Mouse (Mus musculus) layer of hippocampus, adult 9-10 months (tissue): ENCODE results near the gene Kif1bp.
A peak's percentile ranks its signal among the peaks of the same experiment; 100 is the strongest.

Experiments used
- DNase-seq: peaks from one replicate; pipeline ENCODE4 v3.0.0; 2022; ENCODE audit warnings: low spot score

The Kif1bp gene

DNA sequence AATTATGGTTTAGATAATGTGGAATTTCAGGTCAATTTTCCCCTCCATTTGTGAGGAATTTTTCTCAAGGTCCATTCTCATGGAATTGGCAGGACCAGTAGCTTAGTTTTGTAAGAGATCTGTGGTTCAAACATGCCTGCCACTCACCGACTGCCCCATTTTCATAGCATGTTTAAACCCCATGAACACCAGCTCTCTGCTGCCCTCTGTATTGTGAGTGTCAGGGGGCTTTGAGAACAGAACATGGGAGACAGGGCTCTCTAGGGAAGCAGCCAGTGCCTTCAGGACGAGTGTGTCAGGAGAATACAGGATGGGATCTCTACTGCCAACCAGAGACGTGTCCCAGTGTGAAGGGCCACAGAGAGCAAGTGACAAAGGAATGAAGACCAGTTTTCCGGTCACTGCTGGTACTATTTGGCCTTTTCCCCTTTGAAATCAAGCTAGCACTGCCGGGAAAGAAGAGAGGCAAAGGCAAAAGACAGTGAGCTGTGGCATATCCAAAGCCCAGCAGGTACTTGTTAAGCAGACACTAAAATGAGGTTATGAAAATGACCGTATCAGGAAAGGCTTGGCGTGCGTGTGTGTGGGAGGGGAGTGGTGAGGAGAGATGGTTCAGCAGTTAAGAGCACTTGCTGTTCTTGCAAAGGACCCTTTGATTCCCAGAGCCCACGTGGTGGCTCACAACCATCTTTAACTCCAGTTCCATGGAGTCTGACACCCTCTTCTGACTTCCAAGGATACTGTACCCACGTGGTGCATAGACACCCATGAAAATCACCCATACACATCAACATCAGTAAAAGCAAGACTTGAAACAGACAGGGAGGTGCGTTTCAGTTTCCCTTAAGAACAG is 22.3 kb downstream of the Kif1bp start:
- DNase-seq, result no peak

DNA sequence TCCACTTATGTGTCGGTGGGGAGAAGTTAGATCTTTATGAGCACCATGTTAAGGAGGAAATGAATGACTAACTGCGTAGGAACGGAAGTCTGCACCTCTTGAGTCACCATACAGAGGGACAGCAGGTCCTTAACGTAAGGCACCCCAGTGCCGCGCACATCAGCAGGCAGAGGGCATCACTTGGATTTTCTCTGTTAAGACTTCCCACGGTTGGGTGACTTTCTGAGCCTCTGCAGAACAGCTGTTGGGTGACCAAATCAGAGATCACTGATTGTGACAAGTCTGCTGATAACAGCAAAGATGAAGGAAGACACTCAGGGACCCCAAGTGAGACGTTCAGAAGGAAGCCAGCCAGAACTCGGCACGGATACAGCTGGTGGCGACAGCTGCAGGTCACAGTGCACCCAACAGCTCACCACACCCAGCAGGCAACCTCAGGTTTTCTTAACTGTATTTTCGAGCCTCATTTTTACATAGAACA is 24.6 kb downstream of the Kif1bp start:
- DNase-seq, result no peak

DNA sequence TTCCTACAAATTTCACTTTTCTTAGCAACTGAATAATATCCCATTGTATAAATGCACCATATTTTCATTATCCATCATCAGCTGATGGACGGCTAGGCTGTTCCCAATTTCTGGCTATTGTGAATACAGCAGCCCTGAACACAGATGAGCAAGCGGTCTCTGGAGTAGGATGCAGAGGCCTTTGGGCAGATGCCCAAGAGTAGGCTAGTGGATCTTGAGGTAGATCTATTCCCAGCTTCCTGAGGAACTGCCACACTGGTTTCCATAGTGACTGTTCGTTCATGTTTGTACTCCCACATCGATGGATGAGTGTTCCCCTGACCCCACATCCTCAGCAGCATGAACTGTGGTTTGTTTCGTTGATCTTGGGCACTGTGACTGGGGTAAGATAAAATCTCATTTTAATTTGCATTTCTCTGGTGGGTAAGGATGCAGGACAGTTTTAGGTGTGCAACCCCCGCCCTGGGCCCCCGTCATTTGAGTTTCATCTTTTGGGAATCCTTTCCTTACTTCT is 27.4 kb downstream of the Kif1bp start:
- DNase-seq, result no peak

DNA sequence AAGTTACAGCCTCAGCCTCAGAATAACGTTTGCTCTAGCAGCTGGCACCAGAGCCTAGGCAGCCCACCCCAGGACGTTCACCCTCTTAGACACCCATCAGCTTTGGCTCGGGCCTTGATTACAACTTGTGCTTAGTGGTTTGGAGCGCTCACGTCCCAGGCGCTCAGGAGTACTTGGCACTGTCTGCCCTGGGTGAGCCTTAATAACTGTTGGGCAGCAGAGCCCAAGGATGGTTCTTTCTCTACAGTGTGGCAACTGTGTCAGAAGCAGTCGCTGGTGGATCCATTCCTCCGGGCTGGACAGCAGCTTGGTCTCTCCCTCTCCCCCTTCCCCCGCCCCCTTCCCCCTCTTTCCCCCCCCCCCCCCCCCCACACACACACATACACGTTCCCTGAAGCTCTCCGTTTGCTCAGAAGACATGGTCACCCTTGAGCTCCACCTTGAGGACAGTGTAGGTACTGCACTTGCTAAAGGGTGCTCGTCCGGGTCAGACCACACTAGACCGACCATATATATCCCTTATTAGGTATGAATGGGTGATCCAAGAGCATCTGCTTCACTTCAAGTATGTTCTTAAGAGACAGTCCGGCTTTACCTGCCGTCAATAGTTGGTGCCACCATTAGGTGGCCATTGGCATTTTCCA is 28.6 kb downstream of the Kif1bp start:
- DNase-seq, result peak; percentile 39

DNA sequence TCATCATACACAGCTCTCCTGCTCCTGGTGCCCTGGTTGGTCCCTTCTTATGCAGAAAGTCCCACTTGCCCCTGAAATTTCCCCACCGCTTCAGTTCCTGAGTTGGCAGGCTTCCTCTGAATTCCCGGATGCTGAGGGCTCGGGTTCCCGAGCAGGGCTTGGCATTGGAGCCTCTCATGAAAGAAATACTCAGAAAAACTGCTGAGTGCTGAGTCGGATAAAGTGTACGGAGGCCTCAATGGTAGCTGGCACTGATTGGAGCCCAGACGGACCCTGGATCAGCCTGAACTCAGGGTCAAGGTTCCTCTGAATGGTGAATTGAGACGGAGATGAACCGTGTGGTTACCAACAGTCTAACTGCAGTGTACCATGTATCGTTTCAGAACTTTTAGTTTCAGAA is 31.8 kb downstream of the Kif1bp start:
- no peak for DNase-seq

DNA sequence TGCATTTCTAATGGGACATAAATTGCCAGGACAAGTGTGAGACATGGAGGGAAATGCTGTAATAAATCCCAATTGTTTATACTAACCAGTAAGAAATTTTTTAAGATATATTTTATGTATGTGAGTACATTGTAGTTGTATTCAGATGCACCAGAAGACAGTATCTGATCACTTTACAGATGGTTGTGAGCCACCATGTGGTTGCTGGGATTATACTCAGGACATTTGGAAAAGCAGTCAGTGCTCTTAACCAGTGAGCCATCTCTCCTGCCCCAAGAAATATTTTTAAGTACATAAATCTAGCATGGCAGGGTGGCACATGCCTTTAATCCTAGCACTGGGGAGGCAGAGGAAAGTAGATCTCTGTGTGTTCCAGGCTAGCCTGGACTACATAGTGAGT is 32.5 kb downstream of the Kif1bp start:
- DNase-seq, result no peak

DNA sequence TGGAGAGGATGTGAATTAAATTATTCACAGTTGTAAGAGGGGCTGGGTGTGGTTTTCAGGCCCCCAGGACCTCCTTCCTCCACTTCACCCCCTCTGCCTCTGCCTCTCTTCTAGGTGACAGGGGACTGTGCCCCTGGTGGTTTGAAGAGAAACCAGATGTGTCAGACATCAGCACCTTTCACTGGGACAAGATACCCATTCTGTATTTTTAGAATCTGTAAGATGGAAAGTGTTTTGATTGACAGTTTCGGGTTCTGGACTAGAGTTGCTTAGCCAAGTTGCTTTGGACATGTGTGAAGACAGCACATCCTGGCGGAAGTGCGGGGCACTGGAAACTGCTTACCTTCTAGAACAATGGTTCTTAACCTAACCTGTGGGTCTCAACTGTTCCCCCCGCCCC is 33.9 kb downstream of the Kif1bp start:
- no peak for DNase-seq

DNA sequence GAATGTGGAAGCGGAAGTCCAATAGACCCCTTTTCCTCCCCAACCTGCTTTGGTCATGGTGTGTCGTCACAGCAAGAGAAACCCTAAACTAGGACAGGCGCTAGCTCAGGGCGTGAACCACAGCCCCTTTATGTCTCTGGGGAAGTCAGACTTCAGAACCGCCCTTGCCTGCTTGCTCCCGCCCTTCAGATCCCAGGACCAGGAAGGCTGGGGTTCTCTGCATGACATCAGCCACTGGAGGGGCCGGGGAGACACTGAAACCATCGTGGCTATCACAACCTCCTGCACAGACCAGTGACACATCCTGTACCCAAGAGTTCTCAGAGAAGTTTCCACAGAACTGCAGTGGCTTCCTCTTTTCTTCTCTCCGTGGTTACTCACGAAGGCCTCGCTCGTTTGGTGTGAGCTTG is 34.9 kb downstream of the Kif1bp start:
- DNase-seq, result no peak

DNA sequence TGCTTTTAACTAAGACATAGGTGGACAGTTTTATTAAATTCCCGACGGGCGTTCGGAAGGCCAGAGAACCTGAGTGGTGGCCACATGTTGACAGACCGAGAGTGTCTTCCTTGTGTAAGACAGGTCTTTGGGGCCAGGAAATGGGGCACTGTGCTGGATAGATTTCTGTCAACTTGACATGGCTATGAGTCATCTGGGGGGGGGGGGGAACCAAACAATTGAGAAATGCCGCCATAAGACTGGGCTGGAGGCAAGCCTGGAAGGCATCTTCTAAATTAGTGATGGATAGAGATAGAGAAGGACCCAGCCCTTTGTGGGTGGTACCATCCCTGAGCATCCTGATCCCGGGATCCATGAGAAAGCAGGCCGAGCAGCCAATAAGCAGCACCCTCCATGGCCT is 35.3 kb downstream of the Kif1bp start:
- DNase-seq, result no peak

DNA sequence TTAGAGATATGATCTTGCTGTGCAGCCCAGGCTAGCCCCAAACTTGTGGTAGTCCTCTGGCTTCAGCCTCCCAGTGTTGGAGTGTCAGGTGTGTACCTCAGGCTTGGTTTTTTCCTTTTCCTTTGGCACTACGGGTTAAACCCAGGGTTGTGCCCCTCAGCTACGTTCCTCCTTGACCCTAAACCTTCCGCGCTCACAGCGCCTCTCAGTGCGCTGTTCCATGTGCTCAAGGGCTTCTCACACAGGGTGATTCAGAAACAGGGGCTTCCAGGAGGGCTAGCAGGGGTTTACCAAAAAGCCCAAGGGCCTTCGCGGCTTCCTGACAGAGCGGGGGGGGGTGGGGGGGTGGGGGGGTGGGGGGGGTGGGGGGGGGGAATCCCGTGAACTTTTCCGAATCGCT is 35.8 kb downstream of the Kif1bp start:
- DNase-seq, result no peak

DNA sequence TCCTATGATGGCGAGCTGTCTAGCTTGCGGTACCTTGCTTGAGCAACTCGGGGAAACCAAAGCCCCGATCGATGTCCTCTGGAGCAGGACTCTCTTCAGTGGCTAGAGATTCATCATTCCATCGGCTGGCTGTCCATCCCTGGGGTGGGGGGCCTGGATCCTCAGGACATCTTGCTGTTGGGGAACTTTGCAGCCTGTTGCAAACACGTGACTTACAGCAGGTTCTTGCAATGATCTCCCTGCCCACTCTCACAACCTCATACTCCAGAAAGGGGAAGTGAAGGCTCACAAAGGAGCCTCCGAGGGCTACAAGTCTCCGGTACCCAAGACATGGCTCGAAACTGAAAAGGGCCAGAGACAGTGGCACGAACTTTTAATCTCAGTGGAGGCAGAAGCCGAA is 36.8 kb downstream of the Kif1bp start:
- no peak for DNase-seq

DNA sequence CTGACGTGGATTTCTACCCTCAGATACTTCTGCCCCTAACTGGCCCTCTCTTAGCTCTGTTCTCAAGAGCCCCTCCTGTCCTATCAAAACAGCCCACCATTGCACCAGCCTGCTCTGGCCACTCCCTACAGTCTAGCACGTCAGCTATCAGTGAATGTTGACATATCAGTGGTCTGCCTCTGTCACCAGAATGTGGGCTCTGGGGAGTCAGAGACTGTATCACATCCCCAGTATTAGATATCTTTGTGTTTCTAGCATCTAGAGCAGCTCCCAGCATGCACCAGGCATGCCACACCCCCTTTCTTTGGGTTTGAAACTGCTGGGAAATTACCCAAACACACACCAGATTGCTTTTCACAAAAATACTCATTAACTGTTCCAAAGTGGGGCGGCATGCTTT is 37.5 kb downstream of the Kif1bp start:
- DNase-seq, result no peak

DNA sequence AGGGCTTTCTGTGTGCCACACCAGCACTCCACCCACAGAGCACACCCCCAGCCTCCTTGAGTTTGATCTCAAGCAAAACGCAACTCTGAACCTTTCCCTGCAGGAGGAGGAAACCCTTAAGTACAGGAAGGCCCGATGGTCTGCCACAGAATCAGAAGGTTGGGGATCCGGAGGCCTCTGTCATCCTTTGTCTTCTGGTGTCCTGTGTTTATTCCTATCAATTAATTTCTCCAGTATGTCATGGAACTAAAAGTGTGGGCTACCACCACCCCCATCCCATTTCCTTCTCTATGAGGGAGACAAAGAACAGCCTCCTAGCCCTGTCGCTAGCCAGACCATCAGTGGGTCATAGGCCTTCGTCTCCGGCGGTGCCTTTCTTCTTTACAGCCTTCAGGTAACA is 43.7 kb downstream of the Kif1bp start:
- no peak for DNase-seq

DNA sequence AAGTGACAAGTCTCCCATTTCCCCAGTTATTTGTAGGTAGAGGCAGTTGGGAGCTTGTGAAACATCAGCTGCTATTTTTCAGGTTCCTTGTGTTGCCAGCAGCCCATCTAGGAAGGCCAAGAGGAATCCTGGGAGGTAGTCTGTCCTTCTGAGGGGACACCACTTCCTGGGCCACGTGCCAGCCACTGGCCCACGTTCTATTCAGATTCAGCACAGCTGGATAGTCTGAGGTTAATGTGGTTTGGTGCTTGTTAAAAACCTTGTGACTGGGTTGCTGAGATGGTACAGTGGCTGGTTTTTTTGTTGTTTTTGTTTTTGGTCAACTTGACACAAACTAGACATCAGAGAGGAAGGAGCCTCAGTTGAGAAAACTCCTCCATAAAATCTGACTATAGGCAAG is 45.4 kb downstream of the Kif1bp start:
- no peak for DNase-seq

DNA sequence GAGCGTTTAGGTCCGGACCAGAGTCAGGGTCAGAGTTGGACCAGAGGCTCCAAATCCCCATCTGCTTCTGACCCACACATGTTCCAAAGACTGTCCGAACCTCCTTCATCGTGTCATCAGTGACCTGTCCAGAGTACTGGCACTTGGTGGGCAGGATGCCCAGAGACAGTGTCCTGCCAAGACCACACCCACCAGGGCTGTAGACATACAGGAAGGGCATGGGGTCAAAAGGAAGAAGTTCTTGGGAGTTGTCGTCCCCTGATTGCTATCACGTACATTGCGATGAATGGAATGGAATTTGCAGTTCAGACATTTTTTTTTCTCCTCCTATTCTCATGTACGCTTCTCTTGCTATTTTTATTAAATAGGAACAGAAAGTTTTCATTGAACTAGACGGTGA is 48.1 kb downstream of the Kif1bp start:
- DNase-seq, result no peak

DNA sequence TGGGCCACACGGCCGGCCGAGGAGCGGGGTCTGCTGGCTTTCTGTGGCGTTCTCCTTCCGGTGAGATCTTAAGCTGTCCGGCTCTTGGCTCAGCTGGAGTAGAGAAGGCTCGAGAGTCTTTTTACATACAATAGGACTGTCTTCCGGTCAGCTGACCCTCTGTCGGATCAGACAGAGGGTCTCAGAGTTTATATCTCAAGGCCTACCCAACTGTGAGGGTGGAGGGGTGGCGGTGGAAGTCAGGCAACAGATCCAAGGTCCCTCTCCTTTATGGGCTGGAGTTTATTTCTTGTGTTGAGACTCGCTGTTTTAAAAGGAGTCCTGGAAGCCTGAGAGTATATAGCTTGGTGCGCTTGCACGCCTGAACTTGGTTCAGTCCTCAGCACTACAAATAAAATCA is 50.9 kb downstream of the Kif1bp start, which contains the start of gene Srgn:
Gene Srgn, minus strand, starts transcription at position 101 of the 400 bp plus-strand sequence.
- DNase-seq, result no peak

DNA sequence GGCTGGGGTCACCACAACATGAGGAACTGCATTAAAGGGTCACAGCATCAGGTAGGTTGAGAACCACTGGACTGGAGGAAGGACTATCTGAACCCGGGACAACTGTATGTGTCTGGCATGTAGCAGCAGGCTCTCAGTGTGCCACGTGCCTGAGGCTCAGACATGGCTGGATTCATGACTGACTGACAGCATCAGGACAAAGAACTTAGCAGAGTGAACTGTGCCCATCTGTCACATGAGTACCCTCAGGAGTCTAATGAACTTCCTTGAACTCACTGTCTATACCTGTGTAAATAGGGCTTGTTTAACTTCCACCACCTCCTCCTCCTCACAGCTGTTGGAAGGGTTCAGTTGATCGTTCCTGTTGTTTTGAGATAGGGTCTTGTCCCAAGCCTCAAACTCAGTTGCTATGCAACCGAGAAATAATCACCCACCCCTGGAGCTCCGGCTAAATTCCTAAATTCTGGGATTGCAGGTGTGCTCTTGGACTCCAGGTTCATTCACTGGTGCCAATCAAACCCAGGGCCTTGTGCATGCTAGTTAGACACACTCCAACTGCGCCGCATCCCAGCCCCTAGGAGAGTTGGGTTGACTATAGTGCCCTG is 55.8 kb downstream of the Kif1bp start:
- DNase-seq, result no peak

DNA sequence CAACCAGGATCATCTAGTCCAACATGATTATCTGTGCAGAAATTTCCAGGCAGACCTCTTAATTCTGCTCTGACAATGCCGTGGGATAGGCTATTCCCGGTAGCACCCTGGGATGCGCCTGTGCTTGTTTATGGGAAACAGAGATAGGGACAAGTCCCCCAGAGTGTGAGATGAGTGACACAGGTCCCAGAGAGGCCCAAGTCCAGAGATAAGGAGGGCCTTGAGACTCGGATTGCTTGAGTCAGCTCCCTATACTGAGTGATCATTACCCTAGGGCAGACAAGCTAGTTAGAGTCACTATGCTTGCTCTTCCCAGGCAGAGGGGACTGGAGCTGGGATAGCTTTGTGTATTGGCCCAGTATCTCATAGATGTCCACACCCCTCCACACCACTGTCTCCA is 56.5 kb downstream of the Kif1bp start:
- DNase-seq, result no peak

DNA sequence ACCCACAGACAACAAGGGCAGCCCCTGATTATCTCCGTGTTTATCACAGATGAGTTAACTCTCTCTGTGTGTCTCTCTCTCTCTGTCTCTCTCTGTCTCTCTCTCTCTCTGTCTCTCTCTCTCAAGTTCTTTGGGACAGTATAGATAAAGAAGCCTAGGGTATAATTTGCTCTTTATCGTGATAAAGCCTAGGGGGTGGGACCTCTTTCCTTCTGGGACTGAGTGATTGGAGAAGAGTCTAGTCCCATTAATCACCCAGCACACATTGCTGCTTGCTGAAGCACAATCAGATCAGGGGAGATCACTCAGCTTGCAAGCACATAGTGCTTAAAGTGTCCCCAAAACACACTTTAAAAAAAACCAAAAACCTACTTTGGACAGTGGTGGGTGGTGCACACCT is 57.3 kb downstream of the Kif1bp start:
- no peak for DNase-seq

DNA sequence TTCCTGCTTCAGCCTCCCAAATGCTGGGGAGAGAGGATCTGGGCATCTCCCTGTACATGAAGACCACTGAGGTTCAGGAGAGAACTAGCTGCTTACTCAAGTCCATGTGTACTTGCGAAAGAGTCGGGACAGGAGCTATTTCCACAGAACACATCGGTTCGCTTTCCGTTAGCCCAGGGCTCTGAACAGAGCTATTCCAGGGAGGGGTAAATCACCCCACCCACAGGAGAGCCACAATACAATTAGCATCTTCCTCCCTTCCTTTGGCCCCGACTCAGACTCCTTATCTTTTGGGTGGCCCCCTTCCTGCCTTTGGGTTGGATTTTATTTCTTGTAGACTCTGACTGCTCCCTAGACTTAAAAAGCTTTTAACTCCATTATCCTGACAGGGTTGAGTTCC is 60.7 kb downstream of the Kif1bp start:
- no peak for DNase-seq

DNA sequence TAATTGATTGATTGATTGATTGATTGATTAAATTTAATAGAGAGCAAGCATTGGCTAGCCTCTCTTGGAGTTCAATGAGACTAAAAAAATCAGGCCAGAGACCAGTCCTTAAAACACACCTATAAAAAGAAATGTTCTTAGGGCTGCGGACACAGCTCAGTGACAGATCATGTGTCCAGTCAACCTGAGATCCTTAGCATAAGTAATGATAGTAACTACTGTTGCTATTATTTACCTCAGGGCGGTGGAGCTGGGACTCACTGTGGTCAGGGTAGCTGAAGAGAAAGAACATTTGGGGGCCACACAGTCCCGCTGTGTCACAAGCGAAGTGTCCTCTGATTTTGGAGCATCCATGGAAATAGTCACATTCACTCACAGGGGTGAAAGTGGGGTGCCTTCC is 65.4 kb downstream of the Kif1bp start:
- DNase-seq, result no peak

DNA sequence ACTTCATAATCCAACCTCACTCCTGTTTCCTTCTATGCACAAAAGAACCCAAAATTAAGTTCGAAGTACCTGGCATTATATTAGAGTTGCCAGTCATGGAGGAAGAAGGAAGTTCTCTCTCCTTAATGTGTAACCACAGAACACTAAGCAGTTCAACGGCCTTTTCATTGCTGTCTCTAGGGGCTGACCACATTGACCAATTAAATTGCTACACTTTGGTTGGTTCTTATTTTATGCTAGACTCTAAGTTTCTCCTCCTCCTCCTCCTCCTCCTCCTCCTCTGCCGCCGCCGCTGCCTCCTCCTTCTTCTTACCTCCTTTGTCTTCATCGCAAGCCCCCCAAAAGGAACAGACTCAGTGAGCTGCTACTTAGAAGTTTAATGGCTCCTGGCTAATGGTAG is 66.7 kb downstream of the Kif1bp start:
- no peak for DNase-seq
